Mouse (Mus musculus) CH12.LX (cell line): Measurements from ENCODE around the gene Tmed2. TPM values are rescaled to one million over a fixed set of nuclear protein-coding genes. Genes with fewer than 3 reads are reported as not detected.
"Not testable (repeated sequence)": the region's sequence is repeated elsewhere in the genome, so short reads cannot be mapped to it uniquely, and the experiment has no call there.

Experiments
- DNase-seq: peaks from one replicate; pipeline ENCODE4 v3.0.0-alpha.2; 2013; ENCODE audit errors: extremely low read depth
- H3K27ac ChIP-seq: 2 replicates; pipeline ENCODE4 v1.5.1; 2012; ENCODE audit warnings: low read depth, mild to moderate bottlenecking, control low read depth, moderate library complexity; ENCODE audit not compliant: insufficient read depth
- H3K27me3 ChIP-seq: replicated peaks from 2 replicates; pipeline ENCODE3; 2012; ENCODE audit warnings: inconsistent platforms
- H3K36me3 ChIP-seq, 2 experiments: replicated peaks in 1 of 2; 2 replicates each; pipeline versions ENCODE3 to v1.6.1; 2012; ENCODE audit warnings: inconsistent platforms in 1 of 2, low read length in 1 of 2, mild to moderate bottlenecking in 1 of 2, mixed read lengths in 1 of 2, moderate library complexity in 1 of 2; ENCODE audit not compliant: control insufficient read depth in 1 of 2, insufficient read depth in 1 of 2
- H3K4me1 ChIP-seq, 2 experiments: 2 replicates each; pipeline ENCODE4 v1.6.1; 2012; ENCODE audit warnings: inconsistent platforms in 1 of 2, moderate library complexity in 1 of 2; ENCODE audit not compliant: insufficient read depth in 2 of 2, control insufficient read depth in 1 of 2
- H3K4me2 ChIP-seq: 2 replicates; pipeline ENCODE4 v1.6.1; 2012; ENCODE audit warnings: low read depth, mild to moderate bottlenecking, control low read depth; ENCODE audit not compliant: poor library complexity, insufficient read depth, severe bottlenecking
- H3K4me3 ChIP-seq, 3 experiments: fragments of 150-350 bp in 1 of 3; sonication (generic) in 1 of 3; replicated peaks in 1 of 3; 2 replicates each; pipeline versions ENCODE3 to v1.5.1; 2011 to 2012; ENCODE audit warnings: low read depth in 2 of 3, low read length in 2 of 3, mild to moderate bottlenecking in 2 of 3, moderate library complexity in 2 of 3, control low read depth in 1 of 3, improper control_type of control experiment in 1 of 3, inconsistent platforms in 1 of 3, mixed read lengths in 1 of 3; ENCODE audit not compliant: poor library complexity in 1 of 3
- H3K79me2 ChIP-seq: replicated peaks from 2 replicates; pipeline ENCODE4 v1.6.1; 2012; ENCODE audit warnings: mild to moderate bottlenecking, moderate library complexity; ENCODE audit not compliant: control insufficient read depth, poor library complexity, insufficient read depth, severe bottlenecking; ENCODE audit errors: extremely low read depth
- H3K9ac ChIP-seq: 2 replicates; pipeline ENCODE4 v1.6.1; 2012; ENCODE audit warnings: low read depth, mild to moderate bottlenecking, control low read depth, moderate library complexity; ENCODE audit not compliant: insufficient read depth
- H3K9me3 ChIP-seq: replicated peaks from 2 replicates; pipeline ENCODE3; 2012; ENCODE audit warnings: low read length, inconsistent platforms, mixed read lengths
- CHD2 ChIP-seq: IDR thresholded peaks from 2 replicates; pipeline ENCODE4 v1.6.1; 2011; ENCODE audit warnings: low read length, improper control_type of control experiment
- CTCF ChIP-seq, 2 experiments: IDR thresholded peaks in 1 of 2; conservative IDR thresholded peaks in 1 of 2; 2 replicates each; pipeline ENCODE4 v1.5.1; 2011 to 2012; ENCODE audit warnings: low read depth in 2 of 2, low read length in 2 of 2, improper control_type of control experiment in 1 of 2, inconsistent platforms in 1 of 2, mild to moderate bottlenecking in 1 of 2, moderate library complexity in 1 of 2
- ELF1 ChIP-seq: IDR thresholded peaks from 2 replicates; pipeline ENCODE4 v1.6.1; 2014; ENCODE audit warnings: low read depth, mild to moderate bottlenecking, inconsistent platforms, low read length, improper control_type of control experiment
- ZNF384 ChIP-seq: IDR thresholded peaks from 2 replicates; pipeline ENCODE4 v1.6.1; 2012; ENCODE audit warnings: low read depth, low read length, improper control_type of control experiment, inconsistent platforms
- dilution Hi-C: fragments of 300-500 bp; cut with MboI; formaldehyde crosslinking; loops from 2 replicates; pipeline ENCODE4 v1.14.3; 2020; ENCODE audit warnings: low sequenced_read_pairs; ENCODE audit not compliant: extremely low pct_unique_long_range_greater_than_20kb, extremely low pct_ligation_motif_present
- in situ Hi-C: fragments of 300-500 bp; cut with MboI; formaldehyde crosslinking; loops from 3 replicates; pipeline ENCODE4 v1.14.3; 2019; ENCODE audit warnings: low sequenced_read_pairs, low pct_ligation_motif_present, low pct_unique_long_range_greater_than_20kb, mixed read lengths
- polyA plus RNA-seq: library from polyadenylated mRNA; unstranded; fragments of >175 nt; gene quantifications from 2 replicates; pipeline ENCODE4 v1.2.1, GENCODE M21; 2012; ENCODE audit warnings: low read depth; ENCODE audit not compliant: insufficient read length
- total RNA-seq, 2 experiments: library from RNA; depleted of rRNA; stranded (reverse); fragments of 300-350 nt in 1 of 2; fragments of >200 nt in 1 of 2; gene quantifications; 2 replicates each; pipeline ENCODE4 v1.2.3; 2012 to 2014

Gene Tmed2
- total and polyA plus RNA-seq, 3 experiments = 205 to 769 (median 301) TPM

DNA sequence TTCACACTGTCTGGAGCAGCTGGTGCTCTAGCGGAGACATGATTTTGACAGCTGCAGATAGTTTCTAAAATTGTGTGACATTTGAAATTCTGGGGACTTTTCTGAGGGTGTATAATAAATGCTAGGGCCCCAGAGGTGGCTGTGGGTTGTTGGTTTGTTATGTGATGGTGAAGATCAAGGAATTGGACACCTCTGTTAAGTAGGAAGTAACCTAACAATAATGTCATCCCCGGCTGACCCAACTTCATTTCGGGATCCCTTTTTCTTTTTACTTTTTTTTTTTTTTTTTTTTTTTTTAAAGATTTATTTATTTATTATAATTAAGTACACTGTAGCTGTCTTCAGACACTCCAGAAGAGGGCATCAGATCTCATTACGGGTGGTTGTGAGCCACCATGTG lies 10.2 kb downstream of the Tmed2 start:
- H3K4me3 ChIP-seq, H3K4me2 ChIP-seq, H3K9ac ChIP-seq, dilution Hi-C loops, H3K27me3 ChIP-seq, H3K27ac ChIP-seq, DNase-seq, H3K9me3 ChIP-seq: not testable (repeated sequence)
- peaks cover 0 to 17% of the 10 kb centered on the region in 2 experiments; a peak in 2 of 4 replicates for H3K4me1 ChIP-seq
- peak; percentile 45; the same call in 1 of the 2 replicates for TF ChIP-seq ZNF384
- H3K36me3 ChIP-seq = peaks cover 39 to 53% of the 10 kb centered on the region in 2 experiments
- peaks cover 30% of the 10 kb centered on the region for H3K79me2 ChIP-seq
- in situ Hi-C loops = loop anchor here (10.0 kb wide), 1 partner anchor 196 kb away; no protein-coding TSS in a partner anchor

DNA sequence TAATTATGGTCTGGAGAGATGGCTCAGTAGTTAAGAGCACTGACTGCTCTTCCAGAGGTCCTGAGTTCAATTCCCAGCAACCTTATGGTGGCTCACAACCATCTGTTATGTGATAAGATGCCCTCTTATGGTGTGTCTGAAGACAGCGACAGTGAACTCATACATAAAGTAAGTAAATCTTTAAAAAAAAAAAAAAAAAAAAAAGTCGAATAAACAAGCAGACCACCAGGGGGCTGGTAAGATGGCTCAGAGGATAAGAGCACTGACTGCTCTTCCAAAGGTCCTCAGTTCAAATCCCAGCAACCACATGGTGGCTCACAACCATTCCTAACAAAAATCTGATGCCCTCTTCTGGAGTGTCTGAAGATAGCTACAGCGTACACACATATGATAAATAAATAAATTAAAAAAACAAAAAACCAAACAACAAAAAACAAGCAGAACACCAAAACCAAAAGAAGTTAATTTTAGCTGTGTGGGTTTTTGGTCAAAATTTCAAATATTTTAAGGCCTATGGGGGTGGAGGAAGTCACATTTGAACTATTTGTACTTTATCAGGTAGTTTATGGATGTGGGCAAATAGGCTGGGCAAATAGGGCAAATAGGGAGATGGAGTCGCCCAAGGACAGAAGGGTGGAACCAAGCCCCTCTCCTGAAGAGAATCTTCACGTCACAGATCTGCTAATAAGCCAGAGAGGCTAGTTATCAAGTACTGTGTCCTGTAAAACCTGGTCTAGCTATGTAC lies 11.0 kb downstream of the Tmed2 start:
- peak; percentile 37 for DNase-seq

DNA sequence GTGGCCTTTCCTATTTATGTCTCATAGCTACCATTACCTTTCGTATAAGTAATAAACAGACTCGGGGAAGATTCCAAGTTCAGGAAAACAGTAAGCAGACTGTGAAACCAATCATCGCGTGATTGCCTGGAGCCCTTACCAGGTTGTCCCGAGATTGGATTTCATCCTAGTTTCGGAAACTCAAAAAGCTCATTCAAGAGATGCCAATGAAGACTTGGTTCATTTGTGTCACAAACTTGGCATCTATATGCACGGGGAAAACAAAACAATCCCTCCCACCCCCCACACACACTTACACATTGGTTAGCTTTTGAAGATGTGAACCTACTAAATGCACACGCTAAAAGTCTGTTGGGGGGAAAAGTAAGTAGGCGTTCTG lies 11.6 kb downstream of the Tmed2 start:
- peak; percentile 80; the same call in 1 of the 2 replicates for TF ChIP-seq CHD2
- no peak for TF ChIP-seq ELF1
- in situ Hi-C loops = loop anchor here (10.0 kb wide), 1 partner anchor 197 kb away; no protein-coding TSS in a partner anchor
- peak overlapping the region; percentile 66 for H3K27ac ChIP-seq
- H3K79me2 ChIP-seq = peaks cover 19% of the 10 kb centered on the region
- peak overlapping the region; percentile 91 for H3K9ac ChIP-seq
- DNase-seq = peak; percentile 38
- peaks cover 37 to 54% of the 10 kb centered on the region in 2 experiments for H3K36me3 ChIP-seq
- dilution Hi-C loops = no loop called here
- peak overlapping the region; percentile 97 for H3K4me2 ChIP-seq
- H3K4me3 ChIP-seq = peak overlapping the region; percentile 64 to 83 (median 79)
- H3K27me3 ChIP-seq = no peaks in the 10 kb centered on the region
- H3K4me1 ChIP-seq = peaks cover 0 to 10% of the 10 kb centered on the region in 2 experiments; a peak in 2 of 4 replicates
- no peaks in the 10 kb centered on the region for H3K9me3 ChIP-seq

More for the DNA sequence above, 11.0 kb downstream of the Tmed2 start:
- H3K27me3 ChIP-seq, dilution Hi-C loops, H3K9me3 ChIP-seq: not testable (repeated sequence)
- H3K9ac ChIP-seq = peak overlapping the region; percentile 91
- peaks cover 36 to 53% of the 10 kb centered on the region in 2 experiments for H3K36me3 ChIP-seq
- in situ Hi-C loops = loop anchor here (10.0 kb wide), 1 partner anchor 197 kb away; no protein-coding TSS in a partner anchor
- peak overlapping the region; percentile 97 for H3K4me2 ChIP-seq
- peak overlapping the region; percentile 66 for H3K27ac ChIP-seq
- H3K4me3 ChIP-seq = peak overlapping the region; percentile 64 to 83 (median 79)
- peak in 1 of 2 experiments; percentile 35; a peak in 2 of 4 replicates for TF ChIP-seq CTCF (conservative IDR thresholded peaks at IDR 0.05 in 1 of 2, IDR thresholded peaks at IDR 0.05 in 1 of 2; ENCODE audit: low read depth in 2 of 2, low read length in 2 of 2)
- peak; percentile 80 for TF ChIP-seq ZNF384
- peaks cover 0 to 11% of the 10 kb centered on the region in 2 experiments; a peak in 2 of 4 replicates for H3K4me1 ChIP-seq
- H3K79me2 ChIP-seq = peaks cover 22% of the 10 kb centered on the region
